Mouse (Mus musculus): ENCODE results near the gene Bod1l. TPM values are rescaled to one million over a fixed set of nuclear protein-coding genes. Genes with fewer than 3 reads are reported as not detected.

Bod1l gene
- polyA plus RNA-seq, 1 experiment from 2014 or later = 30.0 TPM

DNA sequence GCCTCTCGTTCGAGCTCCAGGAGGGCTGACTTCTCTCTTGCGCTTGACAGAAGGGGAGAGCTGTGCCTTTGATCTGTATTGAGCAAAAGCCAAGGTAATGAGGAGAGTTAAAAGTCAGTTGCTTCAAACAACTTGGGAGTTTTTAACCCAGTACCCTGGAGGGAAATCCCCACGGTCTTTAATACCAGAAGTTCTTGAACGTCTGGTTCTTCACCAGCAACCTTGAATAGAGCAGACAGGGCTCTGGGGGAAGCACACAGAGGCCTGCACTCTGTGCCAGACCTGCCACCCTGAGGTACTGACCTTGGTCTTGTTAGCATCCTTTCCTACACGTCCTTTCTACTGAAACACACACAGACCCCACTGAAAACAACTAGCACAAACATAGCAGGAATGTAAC, 55.2 kb downstream of the Bod1l start:
- 74% methylated on average over 6 of the region's 6 CpGs for WGBS
- no peaks in the 10 kb centered on the region for H3K9me3 ChIP-seq

DNA sequence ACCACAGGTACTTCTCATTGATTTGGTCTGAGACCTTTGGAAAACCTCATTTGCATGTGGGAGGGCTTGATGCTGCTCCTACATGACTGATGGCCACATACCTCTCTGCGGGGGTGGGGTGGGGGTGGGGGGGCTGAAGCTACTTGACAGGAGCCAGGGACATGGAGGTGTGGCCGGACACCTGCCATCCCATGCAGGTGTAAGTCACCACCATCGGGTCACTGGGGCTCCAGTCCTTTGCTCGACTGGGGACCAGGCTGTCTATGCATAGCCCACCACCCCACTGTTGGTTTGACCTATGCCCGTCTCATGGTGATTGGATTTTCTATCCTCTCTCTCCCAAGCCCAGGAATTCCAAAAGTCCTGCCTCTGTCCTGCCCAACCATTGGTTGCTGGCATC, 62.2 kb downstream of the Bod1l start:
- 86% methylated on average over 5 of the region's 5 CpGs for WGBS
- H3K27ac ChIP-seq = no peak overlapping the region
- no peak for ATAC-seq (ENCODE audit: low FRiP score)

More for the DNA sequence above, 55.2 kb downstream of the Bod1l start:
- no peak overlapping the region for H3K9ac ChIP-seq
- peaks cover 73% of the 10 kb centered on the region for H3K36me3 ChIP-seq (replicated peaks)
- H3K4me2 ChIP-seq = no peak overlapping the region
- no peaks in the 10 kb centered on the region for H3K27me3 ChIP-seq
- no peak overlapping the region for H3K4me3 ChIP-seq (replicated peaks)
- no peak for ATAC-seq (ENCODE audit: low FRiP score)
- no peaks in the 10 kb centered on the region for H3K4me1 ChIP-seq
- H3K27ac ChIP-seq = no peak overlapping the region

DNA sequence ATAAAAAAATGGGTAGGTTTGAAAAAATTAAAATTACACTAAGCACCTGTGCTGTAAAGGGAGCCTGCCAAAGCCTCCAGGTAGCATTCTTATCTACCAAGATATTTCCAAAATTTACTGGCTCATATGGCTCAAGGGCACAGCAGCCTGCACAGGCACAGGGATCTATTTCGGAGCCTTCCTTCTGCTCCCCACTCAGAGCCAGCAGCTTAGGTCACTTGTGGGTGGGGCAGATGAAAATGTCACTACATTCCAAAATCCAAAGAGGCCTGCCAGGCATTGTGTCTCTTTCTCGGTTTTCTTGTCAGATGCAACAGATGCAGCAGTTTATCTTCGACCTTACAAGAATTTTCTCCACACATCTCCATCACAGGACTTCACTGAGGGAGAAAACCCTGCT, 64.1 kb downstream of the Bod1l start:
- H3K4me1 ChIP-seq = no peaks in the 10 kb centered on the region
- H3K27ac ChIP-seq = no peak overlapping the region
- H3K4me2 ChIP-seq = no peak overlapping the region
- no peaks in the 10 kb centered on the region for H3K27me3 ChIP-seq
- no peak overlapping the region for H3K4me3 ChIP-seq (replicated peaks)
- H3K9me3 ChIP-seq = no peaks in the 10 kb centered on the region
- H3K36me3 ChIP-seq (replicated peaks) = 0 out of 2 replicates have a peak, but pooled peaks cover 3% of the 10 kb centered on the region
- no peak overlapping the region for H3K9ac ChIP-seq
- WGBS = 78% methylated on average over 3 of the region's 3 CpGs
- ATAC-seq (ENCODE audit: low FRiP score) = no peak

More for the DNA sequence above, 62.2 kb downstream of the Bod1l start:
- Histone ChIP-seq H3K27me3 (no peaks in the 10 kb centered on the region), H3K4me1 (no peaks in the 10 kb centered on the region), H3K4me2 (no peak overlapping the region), H3K9me3 (no peaks in the 10 kb centered on the region), H3K4me3 (replicated peaks) (no peak overlapping the region), H3K36me3 (replicated peaks) (peaks cover 19% of the 10 kb centered on the region), H3K9ac (no peak overlapping the region)

DNA sequence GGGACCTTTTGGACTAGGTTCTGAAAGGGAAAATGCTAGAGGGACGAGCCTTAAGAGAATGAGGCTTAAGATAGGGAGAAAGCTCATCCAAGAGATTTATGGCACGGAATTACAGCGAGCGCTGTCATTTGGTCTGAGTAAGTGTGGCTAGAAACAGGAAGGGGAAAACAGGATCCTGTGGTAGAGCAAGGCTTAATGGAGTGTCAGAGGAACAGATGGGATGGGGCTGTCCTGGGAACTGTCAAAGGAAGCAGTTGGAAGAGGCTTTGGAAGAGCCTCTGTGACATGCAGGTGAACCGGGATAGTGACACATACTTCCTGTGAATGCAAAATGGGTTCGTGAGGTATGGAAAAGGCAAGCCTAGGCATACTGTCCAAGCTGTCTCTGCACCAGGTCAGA, 68.4 kb downstream of the Bod1l start:
- ATAC-seq (ENCODE audit: low FRiP score) = no peak
- no peak overlapping the region for H3K4me3 ChIP-seq (replicated peaks)
- H3K4me1 ChIP-seq = no peaks in the 10 kb centered on the region
- H3K4me2 ChIP-seq = no peak overlapping the region
- 79% methylated on average over 6 of the region's 6 CpGs for WGBS
- H3K9ac ChIP-seq = no peak overlapping the region
- H3K9me3 ChIP-seq = no peaks in the 10 kb centered on the region
- H3K27me3 ChIP-seq = no peaks in the 10 kb centered on the region
- no peak overlapping the region for H3K27ac ChIP-seq
- no peaks in the 10 kb centered on the region for H3K36me3 ChIP-seq (replicated peaks)

DNA sequence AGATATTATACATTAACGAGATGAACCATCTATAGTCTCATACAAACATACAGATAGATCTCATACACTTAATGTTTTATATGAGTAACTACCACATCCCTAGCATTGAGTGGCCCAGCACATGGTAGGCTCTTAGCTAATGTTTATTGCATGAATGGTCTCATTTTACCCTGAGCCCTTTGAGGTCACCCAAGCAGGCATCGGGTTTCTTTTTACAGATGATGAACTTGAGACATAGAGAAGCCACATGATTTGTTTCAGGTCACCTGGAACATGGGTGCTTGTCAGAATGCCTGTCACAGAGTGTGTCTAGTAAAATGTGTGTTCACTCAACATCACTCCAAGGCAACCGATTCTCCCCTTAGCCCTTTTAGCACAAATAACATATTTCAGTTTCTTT, 68.8 kb downstream of the Bod1l start:
- Histone ChIP-seq H3K9ac (no peak overlapping the region), H3K27me3 (peaks cover 1% of the 10 kb centered on the region; the same call in 1 of the 2 replicates), H3K36me3 (replicated peaks) (no peaks in the 10 kb centered on the region), H3K4me1 (no peaks in the 10 kb centered on the region), H3K4me2 (no peak overlapping the region), H3K9me3 (no peaks in the 10 kb centered on the region), H3K4me3 (replicated peaks) (no peak overlapping the region), H3K27ac (no peak overlapping the region)
- ATAC-seq (ENCODE audit: low FRiP score) = no peak
- WGBS = 80% methylated on average over 3 of the region's 3 CpGs

DNA sequence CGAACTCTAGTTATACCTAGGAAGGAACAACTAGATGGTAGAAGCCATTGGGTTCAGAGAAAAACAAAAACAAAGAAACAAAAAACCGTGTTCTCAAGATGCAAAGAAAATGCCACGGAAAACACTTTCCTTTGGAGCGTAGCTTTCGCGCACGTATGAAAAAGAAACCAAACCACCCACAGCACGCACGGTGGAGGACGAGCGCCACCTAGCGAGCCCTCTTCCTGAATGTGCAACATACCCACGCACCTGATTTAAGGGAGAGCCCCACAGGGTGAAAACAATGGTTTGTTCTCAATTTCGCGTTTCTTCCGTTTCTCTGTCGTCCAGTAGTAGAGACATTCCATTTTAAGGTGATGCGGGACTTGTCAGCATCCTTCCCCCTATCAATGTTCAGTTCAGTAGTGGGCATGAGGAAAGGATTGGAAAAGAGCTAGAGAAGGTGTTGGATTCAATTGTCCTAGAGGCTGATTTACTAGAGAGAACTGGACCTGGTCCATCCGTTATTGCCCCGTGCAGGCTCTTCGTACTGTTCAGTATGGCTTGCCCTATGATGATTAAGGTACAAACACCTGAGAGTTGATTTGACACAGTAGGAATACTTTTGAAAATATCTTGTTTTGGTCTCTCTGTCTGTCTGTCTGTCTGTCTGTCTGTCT, 75.6 kb downstream of the Bod1l start:
- H3K4me2 ChIP-seq = peak overlapping the region; percentile 43
- H3K27ac ChIP-seq = no peak overlapping the region
- peaks cover 53% of the 10 kb centered on the region for H3K27me3 ChIP-seq
- H3K9ac ChIP-seq = no peak overlapping the region
- H3K36me3 ChIP-seq (replicated peaks) = no peaks in the 10 kb centered on the region
- no peaks in the 10 kb centered on the region for H3K9me3 ChIP-seq
- H3K4me1 ChIP-seq = peaks cover 27% of the 10 kb centered on the region
- H3K4me3 ChIP-seq (replicated peaks) = peak overlapping the region; percentile 20
- 5% methylated on average over 21 of the region's 21 CpGs for WGBS
- ATAC-seq (ENCODE audit: low FRiP score) = peak; percentile 68

DNA sequence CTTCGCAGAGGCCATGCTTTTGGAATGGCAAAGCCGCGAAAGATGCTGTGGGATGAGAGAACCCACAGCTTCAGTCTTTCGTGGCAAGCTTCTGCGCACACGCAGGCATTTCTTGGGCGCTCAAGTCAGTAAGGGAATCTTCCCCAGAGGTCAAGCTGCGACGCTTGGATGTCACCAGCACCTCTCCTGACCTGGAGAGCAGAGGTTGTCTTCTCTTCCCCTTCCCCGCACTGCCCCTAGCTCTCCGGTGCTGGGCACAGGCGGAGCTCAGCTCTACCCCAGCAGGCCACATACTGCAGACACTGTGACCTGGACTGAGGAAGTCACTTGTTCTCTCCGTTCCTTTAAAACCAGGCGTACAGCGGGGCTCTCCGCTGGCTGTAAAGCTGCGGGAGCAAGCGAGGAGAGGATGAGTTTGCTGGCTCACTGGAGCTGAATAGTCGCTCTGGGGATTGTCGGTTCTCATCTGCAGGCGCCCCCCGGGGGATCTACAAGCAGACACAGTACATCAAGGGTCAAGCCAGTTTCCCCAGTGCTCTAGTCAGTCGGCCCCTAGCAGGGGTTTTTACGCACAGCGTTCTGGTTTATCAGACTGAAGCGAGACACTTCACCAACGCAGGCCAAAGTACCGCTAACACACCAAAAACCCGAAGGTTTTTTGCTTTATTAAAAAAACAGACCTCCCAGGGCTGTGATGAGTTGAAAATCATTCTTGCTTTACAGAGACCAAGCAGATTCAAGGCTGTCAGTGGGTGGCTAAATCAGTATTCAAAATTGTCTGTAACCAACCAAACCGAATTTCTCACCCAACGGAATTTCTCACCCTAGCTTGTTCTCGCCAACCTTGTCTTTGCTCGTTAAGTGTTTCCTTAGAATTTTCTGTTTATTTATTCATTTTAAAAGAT, 76.6 kb downstream of the Bod1l start:
- ATAC-seq (ENCODE audit: low FRiP score) = no peak
- H3K36me3 ChIP-seq (replicated peaks) = no peaks in the 10 kb centered on the region
- H3K27me3 ChIP-seq = peaks cover 63% of the 10 kb centered on the region
- no peaks in the 10 kb centered on the region for H3K9me3 ChIP-seq
- H3K27ac ChIP-seq = no peak overlapping the region
- no peak overlapping the region for H3K9ac ChIP-seq
- H3K4me3 ChIP-seq (replicated peaks) = peak overlapping the region; percentile 20
- peaks cover 31% of the 10 kb centered on the region for H3K4me1 ChIP-seq
- under 1% methylated on average over 33 of the region's 33 CpGs for WGBS
- peak overlapping the region; percentile 43 for H3K4me2 ChIP-seq

DNA sequence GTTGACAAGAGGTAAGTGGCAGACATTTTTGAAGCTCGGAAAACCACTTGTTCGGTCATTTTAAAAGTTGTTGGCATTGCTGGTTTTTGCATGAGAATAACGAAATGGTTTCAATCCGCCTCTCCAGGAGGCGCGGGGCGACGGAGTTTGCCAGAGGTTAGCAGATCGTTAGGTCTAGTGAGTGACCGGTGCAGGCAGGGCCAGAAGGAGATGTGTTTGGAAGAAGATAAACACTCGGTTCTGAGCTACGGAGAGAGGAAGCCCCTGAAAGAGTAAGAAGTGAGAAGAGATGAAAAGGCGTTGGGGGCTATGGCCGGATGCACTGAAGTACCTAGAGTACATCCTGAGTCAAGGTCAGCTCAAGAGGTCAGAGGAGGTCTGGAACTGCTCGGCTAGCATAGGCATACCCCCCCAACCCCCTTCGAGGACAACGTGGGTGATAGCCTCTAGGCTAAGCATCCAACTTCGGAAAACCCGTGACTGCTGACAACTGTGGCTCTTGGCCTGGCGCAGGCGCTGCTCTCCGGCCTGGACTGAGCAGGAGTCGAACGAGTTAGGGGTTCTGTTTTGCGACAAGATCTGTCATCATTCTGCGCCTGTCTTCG, 77.6 kb downstream of the Bod1l start:
- peaks cover 35% of the 10 kb centered on the region for H3K4me1 ChIP-seq
- no peak overlapping the region for H3K4me3 ChIP-seq (replicated peaks)
- ATAC-seq (ENCODE audit: low FRiP score) = no peak
- WGBS = 2% methylated on average over 27 of the region's 27 CpGs
- H3K27ac ChIP-seq = no peak overlapping the region
- no peaks in the 10 kb centered on the region for H3K36me3 ChIP-seq (replicated peaks)
- H3K27me3 ChIP-seq = peaks cover 73% of the 10 kb centered on the region
- H3K9me3 ChIP-seq = no peaks in the 10 kb centered on the region
- no peak overlapping the region for H3K9ac ChIP-seq
- H3K4me2 ChIP-seq = no peak overlapping the region

DNA sequence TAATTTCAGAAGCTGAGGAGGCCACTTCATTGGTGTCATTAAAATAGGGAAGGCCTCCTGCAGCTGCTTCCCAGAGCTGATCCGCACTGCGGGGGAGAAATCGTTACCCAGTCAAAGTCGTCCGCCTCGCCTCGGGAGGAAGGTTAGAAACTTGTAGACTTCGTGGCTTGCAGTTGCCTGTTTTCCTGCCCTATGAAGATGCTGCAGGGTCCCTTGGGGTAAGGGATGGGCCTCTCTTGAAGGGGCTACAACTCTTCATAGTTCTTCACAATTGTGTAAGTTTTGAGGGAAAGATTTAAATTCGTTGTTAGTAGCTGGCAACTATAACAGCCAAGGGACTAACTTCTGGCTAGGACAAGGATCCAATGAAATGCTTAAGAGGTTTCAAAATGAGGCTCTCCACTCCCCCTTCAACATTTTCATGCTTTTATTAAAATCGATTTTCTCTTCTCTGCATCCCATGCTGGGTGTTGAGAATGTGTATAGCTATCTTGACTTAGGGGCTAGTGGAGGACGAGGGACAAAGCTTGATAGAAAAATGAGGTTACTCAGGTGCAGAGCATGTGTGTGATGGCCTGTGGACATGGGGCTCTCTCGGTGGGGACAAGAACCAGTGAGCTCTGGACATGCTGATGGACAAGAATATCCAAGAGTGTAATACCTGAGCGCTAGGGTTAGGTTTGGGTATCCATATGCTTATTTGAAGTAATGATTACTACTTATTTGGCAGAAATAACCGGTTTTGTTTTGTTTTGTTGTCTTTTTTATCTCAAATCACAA, 78.3 kb downstream of the Bod1l start:
- no peak overlapping the region for H3K4me2 ChIP-seq
- no peak overlapping the region for H3K9ac ChIP-seq
- peaks cover 80% of the 10 kb centered on the region for H3K27me3 ChIP-seq
- no peak overlapping the region for H3K27ac ChIP-seq
- under 1% methylated on average over 14 of the region's 14 CpGs for WGBS
- H3K9me3 ChIP-seq = no peaks in the 10 kb centered on the region
- no peak overlapping the region for H3K4me3 ChIP-seq (replicated peaks)
- ATAC-seq (ENCODE audit: low FRiP score) = no peak
- no peaks in the 10 kb centered on the region for H3K36me3 ChIP-seq (replicated peaks)
- peaks cover 37% of the 10 kb centered on the region for H3K4me1 ChIP-seq

DNA sequence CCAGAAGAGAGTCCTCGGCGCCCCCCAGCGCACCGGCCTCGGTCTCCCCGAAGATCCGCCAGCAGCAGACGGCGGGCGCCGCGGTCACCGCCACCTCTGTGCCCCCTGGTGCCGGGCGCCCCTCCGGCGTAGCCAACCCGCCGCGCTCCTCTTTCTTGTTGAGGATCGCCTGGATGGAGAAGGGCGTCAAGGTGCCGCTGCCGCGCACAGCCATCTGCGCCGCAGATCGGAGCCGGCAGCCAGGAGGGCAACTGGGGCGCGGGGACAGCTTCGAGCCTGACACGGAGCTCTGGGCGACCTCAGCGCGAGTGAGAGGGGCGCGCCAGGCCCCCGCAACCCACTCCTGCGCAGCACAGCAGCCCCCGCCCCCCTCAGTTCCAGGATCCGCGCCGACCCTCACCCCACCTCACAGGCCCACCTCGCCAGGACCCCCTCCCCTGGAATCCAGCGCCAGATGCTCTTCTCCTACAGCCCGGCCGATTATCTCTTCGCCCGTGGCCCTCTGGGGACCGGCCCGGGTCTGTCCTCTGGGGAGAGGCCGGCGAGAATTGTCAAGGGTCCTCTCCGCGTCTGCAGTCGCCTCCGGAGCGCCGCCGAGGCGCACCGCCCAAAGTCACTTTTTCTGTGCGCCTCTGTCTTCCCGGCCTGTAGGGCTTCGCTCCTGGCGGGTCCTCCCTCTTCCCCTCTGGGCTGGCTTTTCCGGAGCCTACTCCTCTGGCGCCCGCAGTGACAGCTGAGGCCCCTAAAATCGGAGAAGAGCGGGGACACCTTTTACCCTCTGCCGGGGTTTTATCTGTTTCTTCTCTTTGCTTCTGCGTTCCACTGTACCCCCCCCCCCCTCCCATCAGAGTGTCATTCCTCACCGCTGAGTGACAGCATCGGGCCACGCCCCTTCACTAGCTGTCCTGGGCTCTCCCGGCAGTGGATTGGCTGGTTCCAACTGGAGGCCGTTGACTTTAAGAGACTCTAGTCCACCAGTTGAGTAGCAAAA, 80.1 kb downstream of the Bod1l start, which contains the start of gene Nkx3-2:
Nkx3-2 (minus strand) TSS at position 771 of the 991 bp plus-strand sequence.
- no peak within 1 kb of the TSS for H3K27ac ChIP-seq
- H3K4me3 ChIP-seq (replicated peaks) = peak within 1 kb of the TSS; percentile 38
- peak; percentile 47 for ATAC-seq (ENCODE audit: low FRiP score)
- 0 out of 2 replicates have a peak within 1 kb of the TSS, but pooled peaks have one; percentile 21 for H3K9ac ChIP-seq
- H3K27me3 ChIP-seq = peaks cover 90% of the 10 kb centered on the region
- peaks cover 37% of the 10 kb centered on the region for H3K4me1 ChIP-seq
- no peaks in the 10 kb centered on the region for H3K9me3 ChIP-seq
- 1% methylated on average over 73 of the region's 79 CpGs for WGBS
- H3K4me2 ChIP-seq = peak within 1 kb of the TSS; percentile 65
- H3K36me3 ChIP-seq (replicated peaks) = no peaks in the 10 kb centered on the region

Data from forebrain, embryonic 12.5 days (tissue).